Mouse (Mus musculus): ENCODE data around the gene Alox12b.

DNA sequence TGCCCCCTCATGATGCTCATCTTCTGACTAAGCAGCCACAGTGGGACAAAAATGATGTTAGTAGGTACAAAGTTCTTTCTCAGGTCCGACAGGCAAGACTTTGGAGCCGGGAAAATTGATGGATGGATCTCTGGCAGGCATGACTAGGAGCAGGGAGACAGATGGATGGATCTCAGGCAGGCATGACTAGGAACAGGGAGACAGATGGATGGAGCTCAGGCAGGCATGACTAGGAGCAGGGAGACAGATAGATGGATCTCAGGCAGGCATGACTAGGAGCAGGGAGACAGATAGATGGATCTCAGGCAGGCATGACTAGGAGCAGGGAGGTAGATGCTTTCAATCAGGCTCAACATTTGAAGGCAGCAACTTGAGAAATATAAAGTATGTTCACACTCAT is 54.6 kb downstream of the Alox12b start:
- TF ChIP-seq CTCF (IDR thresholded peaks at IDR 0.05; ENCODE audit: low read depth) (no peak), EP300 (IDR thresholded peaks at IDR 0.05; ENCODE audit: low read depth) (no peak)

All from liver, postnatal 0 days (tissue).